Mouse (Mus musculus): Measurements from ENCODE around the gene Galp. TPM values are rescaled to one million over a fixed set of nuclear protein-coding genes. Genes with fewer than 3 reads are reported as not detected.

Galp gene
- not detected for total RNA-seq (2023)

DNA sequence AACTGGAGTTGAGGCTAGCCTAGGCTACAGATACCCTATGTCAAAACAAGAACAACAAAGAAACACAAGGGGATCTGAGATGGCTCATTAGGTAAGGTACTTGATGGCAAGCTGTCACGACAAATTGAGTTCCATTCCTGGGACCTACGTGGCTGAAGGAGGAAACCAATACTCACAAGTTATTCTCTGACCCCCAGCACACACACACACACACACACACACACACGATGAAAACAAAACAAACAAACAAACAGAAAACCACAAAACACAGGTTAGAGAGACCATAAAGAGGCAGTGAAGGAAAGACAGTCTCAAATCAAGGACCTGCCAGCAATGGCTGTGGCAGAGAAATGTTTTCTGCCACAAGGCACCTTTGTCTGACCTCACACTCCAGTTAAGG lies at the start of gene Galp:
TSS of gene Galp (plus strand) at position 301 of the 400 bp plus-strand sequence.

DNA sequence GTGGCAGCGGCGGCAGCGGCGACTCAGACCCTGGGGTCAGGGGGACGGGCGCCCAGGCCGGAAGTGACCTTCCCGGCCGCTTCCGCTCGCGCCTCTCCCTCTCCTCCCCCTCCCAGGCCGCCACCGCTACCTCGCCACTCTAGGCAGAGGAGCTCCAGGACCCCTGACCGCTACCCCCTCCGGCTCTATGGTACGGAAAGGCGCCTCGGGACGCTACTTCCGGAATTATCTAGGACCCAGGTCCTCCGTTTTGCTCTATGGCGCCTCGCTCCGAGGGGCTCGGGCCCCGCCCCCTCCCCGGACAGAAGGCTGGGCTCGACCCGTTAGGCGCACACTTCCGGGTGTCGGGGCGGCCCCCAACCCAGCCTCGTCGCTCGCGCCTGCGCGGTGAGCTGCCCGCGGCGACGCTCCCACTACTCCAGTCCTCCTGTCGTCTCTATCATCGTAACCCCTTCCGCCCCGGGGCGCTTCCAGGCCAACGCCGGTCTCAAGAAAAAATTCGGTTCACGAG lies 40.9 kb upstream of the Galp start, which contains the start of gene Zfp787:
TSS of gene Zfp787 (minus strand) at position 97 of the 511 bp plus-strand sequence.

DNA sequence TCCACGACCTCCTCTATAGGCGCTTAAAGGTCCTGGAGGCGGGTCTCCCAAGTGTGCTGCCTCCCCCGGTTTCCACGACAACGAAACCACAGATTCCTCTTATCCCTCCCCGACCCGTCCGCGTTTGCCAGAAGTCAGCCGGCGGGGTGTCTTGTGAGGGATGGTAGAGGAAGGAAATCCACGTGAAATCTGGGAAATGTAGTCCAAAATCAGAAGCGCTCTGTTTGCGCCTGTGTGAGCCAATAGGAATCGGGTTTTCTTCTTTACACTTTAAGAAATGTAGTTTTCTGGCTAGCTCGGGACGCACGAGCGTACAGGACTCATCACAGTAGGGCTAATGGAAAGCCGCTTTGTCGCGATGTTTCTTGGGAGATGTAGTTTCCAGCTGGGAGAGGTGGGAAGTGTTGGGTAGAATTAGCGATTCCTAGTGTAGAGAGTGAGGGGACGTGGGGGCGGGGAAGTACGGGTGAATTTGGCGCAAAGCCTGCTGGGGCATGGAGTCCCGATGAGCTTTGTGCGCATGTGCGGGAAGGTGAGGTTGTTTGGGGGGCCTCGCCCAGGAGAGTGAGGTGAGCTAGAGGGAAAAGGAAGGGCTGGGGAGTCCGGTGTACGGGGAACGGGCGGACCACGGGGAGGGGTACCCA lies 24.8 kb upstream of the Galp start, which contains the start of gene Zfp444:
TSS of gene Zfp444 (plus strand) at position 221 of the 644 bp plus-strand sequence.

DNA sequence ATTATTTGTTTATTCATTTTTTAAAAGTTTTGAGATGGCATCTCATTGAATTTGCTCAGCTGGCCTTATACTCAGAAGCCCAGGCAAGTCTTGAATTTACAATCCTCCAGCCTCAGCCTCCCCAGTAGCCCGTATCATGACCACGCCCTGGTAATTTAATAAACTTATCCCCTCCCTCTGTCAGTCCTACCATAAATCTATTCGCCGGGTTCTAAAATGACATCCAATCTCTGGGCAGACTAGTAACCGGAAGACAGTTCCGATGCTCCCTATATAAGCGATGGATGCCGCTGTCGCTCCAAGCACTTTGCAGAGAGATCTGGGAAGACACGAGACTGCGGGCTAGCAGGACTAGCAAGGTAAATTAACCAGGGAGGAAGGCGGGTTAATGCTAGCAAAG lies 25.1 kb downstream of the Galp start, which contains the start of gene Zscan5b:
TSS of gene Zscan5b (plus strand) at position 301 of the 400 bp plus-strand sequence.

DNA sequence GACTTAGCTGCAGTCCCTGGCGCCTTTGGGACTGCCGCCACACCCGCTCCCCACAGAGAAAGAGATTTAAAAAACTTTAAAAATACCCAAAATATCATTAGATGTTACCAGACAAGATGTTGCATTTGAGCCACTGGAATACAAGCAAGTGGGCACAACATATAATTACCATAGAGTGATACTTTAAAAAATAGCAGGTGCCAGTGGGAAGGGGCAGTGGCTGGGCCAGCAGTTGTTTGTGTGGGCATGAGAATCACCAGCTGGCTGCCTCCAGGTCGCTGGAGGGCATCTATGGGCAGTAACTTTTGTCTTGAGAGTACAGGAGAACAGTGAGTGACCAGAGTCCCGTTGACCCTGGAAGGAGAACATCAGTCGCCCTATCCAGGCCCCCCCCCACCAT lies 55.5 kb downstream of the Galp start, which contains the start of gene Epp13:
TSS of gene Epp13 (plus strand) at position 301 of the 400 bp plus-strand sequence.

Other genes starting within 250 kb of the Galp start
- gene Vmn1r65, start 186.1 kb upstream of the Galp start, total RNA-seq (2023), result not detected
- not detected for gene Nlrp4c, start 151.9 kb upstream of the Galp start, total RNA-seq (2023)
- 10 to 100 TPM; 39.7 to 41.2 TPM for gene Zfp787, start 41.1 kb upstream of the Galp start, total RNA-seq (2023)
- 10 to 100 TPM; 28.4 TPM for gene Zfp444, start 24.9 kb upstream of the Galp start, total RNA-seq (2023)
- not detected for gene Zscan5b, start 25.2 kb downstream of the Galp start, total RNA-seq (2023)
- not detected for gene Epp13, start 55.6 kb downstream of the Galp start, total RNA-seq (2023)
- gene Zfp667, start 89.5 kb downstream of the Galp start, total RNA-seq (2023), result 1 to 10 TPM; 5.9 to 6.6 TPM
- 1 to 10 TPM; 1.2 to 1.7 TPM for gene Zfp583, start 134.2 kb downstream of the Galp start, total RNA-seq (2023)
- gene Gm3854, start 146.7 kb downstream of the Galp start, total RNA-seq (2023), result 1 to 10 TPM in 1 of 2 experiments, under 1 TPM in 1; 0.92 to 1.2 TPM
- gene Zfp78, start 166.2 kb downstream of the Galp start, total RNA-seq (2023), result 1 to 10 TPM; 3.6 to 4.5 TPM
- gene Zfp28, start 186.2 kb downstream of the Galp start, total RNA-seq (2023), result 1 to 10 TPM; 6.6 to 9.7 TPM
- gene Smim17, start 201.6 kb downstream of the Galp start, total RNA-seq (2023), result not detected
- not detected for gene Gm20715, start 213.2 kb downstream of the Galp start, total RNA-seq (2023)
- gene Olfr1344, start 241.6 kb downstream of the Galp start, total RNA-seq (2023), result not detected